Mouse (Mus musculus): Measurements from ENCODE around the gene Zfp697. TPM values are rescaled to one million over a fixed set of nuclear protein-coding genes. Genes with fewer than 3 reads are reported as not detected.

The Zfp697 gene
- polyA plus RNA-seq, 1 experiment, result not detected

DNA sequence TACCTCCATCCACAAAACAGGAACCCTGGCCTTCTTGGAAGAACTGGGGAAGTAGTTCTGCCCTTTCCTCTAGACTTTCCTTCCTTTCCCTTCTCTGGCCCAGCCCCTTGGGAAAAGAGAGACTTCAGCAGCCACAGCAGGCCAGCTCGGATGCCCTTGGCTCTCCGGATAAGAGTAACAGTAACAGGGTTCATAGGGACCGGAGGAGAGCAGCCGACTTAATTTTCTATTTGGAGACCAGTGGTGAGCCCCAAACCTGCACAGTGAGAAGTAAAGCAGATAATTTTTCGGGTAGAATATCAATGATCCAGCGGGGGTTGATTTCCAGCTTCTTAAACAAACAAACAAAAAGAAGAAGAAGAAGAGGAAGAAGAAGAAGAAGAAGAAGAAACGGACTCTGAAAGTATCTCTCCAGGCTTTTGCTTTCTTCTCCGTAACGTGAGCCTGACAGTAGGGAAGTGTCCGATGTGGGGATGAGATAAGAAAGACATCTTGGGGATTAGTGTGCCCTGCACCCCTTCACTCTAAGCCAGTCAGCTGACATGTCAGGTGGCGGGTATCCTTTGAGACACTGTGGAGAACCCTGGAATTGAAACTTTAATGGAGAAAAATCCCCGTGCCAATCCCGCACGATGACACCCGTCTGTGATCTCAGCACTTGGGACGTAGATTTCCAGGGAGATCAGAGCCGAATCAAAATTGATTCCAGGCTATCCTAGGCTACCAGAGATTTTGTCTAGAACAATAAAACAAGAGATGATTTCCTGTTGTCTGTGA, 41.3 kb upstream of the Zfp697 start:
- H3K27me3 ChIP-seq (ENCODE audit: control insufficient read depth), result peaks cover 3% of the 10 kb centered on the region; the same call in 1 of the 2 replicates
- no peak for TF ChIP-seq GATA1 (IDR thresholded peaks at IDR 0.05; ENCODE audit: low read length)
- TF ChIP-seq TAL1 (IDR thresholded peaks at IDR 0.05; ENCODE audit: low read length), result no peak
- no peaks in the 10 kb centered on the region for H3K36me3 ChIP-seq (ENCODE audit: control insufficient read depth)
- H3K4me3 ChIP-seq (replicated peaks), result no peak overlapping the region
- no peaks in the 10 kb centered on the region for H3K9me3 ChIP-seq (ENCODE audit: control insufficient read depth, low read length)
- peaks cover 27% of the 10 kb centered on the region for H3K4me1 ChIP-seq (ENCODE audit: control insufficient read depth)

DNA sequence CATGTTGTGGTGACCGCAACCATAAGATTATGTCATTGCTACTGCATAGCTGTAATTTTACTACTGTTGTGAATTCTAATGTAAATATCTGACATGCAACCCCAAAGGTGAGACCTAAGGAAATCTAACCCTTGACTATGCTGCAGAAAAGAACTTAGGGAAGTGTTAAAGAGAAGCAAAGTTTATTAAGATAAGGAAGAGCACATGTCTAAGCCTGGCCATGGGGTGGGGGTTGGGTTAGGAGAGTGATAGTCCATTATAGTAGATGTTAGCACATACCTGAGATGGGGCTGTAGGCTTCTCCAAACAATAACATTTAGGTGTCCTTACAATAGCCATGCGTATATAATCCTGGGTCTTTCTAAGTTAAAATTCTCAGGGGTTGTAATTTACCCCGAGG, 39.0 kb upstream of the Zfp697 start:
- Histone ChIP-seq H3K9me3 (ENCODE audit: control insufficient read depth, low read length) (no peaks in the 10 kb centered on the region), H3K4me1 (ENCODE audit: control insufficient read depth) (peaks cover 13% of the 10 kb centered on the region), H3K36me3 (ENCODE audit: control insufficient read depth) (no peaks in the 10 kb centered on the region), H3K27me3 (ENCODE audit: control insufficient read depth) (peaks cover 3% of the 10 kb centered on the region; the same call in 1 of the 2 replicates), H3K4me3 (replicated peaks) (no peak overlapping the region)
- TF ChIP-seq GATA1 (IDR thresholded peaks at IDR 0.05; ENCODE audit: low read length), result no peak
- TF ChIP-seq TAL1 (IDR thresholded peaks at IDR 0.05; ENCODE audit: low read length), result no peak

DNA sequence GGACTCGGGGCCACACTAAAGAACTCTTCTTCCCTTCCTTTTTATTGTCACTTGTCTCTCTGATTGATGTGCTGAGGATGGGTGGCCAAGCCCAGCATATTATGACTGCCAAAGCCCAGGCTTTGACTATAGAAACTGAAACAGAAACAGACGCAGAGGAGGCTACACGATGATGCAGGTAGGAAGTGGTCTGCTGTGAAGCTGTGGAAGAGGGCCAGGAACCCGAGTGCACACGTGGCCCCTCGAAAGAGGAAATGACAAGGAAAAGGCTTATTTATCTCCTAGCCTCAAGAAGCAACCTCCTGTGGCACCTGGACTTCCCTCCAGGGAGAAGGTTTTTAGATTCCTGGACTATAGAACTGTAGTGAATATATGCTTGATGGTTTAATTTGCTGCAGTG, 34.2 kb upstream of the Zfp697 start:
- Histone ChIP-seq H3K36me3 (ENCODE audit: control insufficient read depth) (no peaks in the 10 kb centered on the region), H3K27me3 (ENCODE audit: control insufficient read depth) (no peaks in the 10 kb centered on the region), H3K9me3 (ENCODE audit: control insufficient read depth, low read length) (no peaks in the 10 kb centered on the region), H3K4me3 (replicated peaks) (no peak overlapping the region), H3K4me1 (ENCODE audit: control insufficient read depth) (no peaks in the 10 kb centered on the region)
- TF ChIP-seq GATA1 (IDR thresholded peaks at IDR 0.05; ENCODE audit: low read length) (no peak), TAL1 (IDR thresholded peaks at IDR 0.05; ENCODE audit: low read length) (no peak)

DNA sequence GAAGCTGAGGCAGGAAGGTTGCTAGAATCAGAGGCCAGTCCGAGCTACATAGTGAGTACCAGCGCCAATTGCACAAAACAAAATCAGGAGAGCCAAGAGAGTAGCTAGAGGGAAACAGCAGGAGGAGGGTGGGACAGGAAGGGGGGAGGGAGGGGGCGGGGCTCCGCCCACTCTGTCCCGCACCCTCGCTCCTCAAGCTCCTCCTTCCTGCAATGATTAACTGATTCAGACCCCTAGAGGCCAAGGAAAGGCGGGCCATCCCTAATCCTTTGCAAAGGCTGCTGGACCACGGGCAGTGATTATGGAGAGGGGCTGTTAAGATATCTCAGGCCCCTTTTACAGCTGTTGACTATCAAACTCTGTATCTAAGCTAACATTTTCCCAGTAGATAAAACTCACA, 33.6 kb upstream of the Zfp697 start:
- no peaks in the 10 kb centered on the region for H3K4me1 ChIP-seq (ENCODE audit: control insufficient read depth)
- H3K9me3 ChIP-seq (ENCODE audit: control insufficient read depth, low read length), result no peaks in the 10 kb centered on the region
- H3K4me3 ChIP-seq (replicated peaks), result no peak overlapping the region
- no peaks in the 10 kb centered on the region for H3K36me3 ChIP-seq (ENCODE audit: control insufficient read depth)
- no peaks in the 10 kb centered on the region for H3K27me3 ChIP-seq (ENCODE audit: control insufficient read depth)
- no peak for TF ChIP-seq GATA1 (IDR thresholded peaks at IDR 0.05; ENCODE audit: low read length)

DNA sequence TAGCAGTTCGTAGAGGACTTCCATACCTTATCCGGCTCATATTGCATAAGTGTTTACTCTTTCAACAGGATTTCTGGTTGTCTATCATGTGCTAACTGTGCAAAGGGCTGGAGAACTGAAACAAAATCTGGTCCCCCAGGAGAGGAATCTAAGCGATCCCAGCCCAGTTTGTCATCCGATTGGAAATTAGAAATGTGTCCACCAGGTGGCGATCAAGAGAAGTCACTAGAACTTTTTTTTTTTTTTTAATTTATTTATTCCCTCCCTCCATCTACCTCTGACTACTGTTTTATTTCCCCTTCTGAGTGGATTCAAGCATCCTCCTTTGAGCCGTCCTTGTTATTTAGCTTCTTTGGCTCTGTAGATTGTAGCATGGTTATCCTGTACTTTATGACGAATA, 28.4 kb upstream of the Zfp697 start:
- TF ChIP-seq GATA1 (IDR thresholded peaks at IDR 0.05; ENCODE audit: low read length), result no peak
- no peak for TF ChIP-seq TAL1 (IDR thresholded peaks at IDR 0.05; ENCODE audit: low read length)
- Histone ChIP-seq H3K4me3 (replicated peaks) (no peak overlapping the region), H3K4me1 (ENCODE audit: control insufficient read depth) (no peaks in the 10 kb centered on the region), H3K36me3 (ENCODE audit: control insufficient read depth) (no peaks in the 10 kb centered on the region), H3K27me3 (ENCODE audit: control insufficient read depth) (no peaks in the 10 kb centered on the region), H3K9me3 (ENCODE audit: control insufficient read depth, low read length) (no peaks in the 10 kb centered on the region)

DNA sequence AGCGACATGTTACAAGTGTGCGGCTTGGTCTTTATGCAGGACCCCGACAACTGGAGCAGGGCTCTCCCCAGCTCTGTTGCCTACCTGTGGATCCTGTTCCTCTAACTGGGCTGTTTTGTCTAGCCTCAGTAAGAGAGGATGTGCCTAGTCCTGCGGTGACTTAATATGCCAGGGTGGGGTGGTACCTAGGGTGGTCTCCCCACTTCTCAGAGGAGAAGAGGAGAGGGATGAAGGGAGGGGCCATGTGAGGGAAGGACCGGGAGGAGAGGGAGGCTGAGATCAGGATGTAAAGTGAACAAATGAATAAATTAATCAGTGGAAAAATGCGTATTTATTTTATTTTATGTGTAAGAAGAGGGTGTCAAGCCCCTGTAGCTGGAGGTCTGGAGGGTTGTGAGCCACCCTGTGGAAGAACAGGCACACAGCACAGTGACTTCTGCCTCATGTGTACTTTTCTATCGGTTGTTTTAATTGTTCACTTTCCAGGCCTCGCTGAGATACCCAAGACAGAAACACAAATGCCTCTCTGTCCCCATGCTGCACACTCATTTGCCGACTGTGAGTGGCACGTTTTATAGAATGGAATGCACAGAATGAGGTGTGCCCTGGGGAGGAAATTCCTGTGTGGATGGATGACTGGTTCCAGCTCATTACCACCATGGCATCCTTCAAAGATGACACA, 26.8 kb upstream of the Zfp697 start:
- Histone ChIP-seq H3K27me3 (ENCODE audit: control insufficient read depth) (no peaks in the 10 kb centered on the region), H3K4me3 (replicated peaks) (no peak overlapping the region), H3K9me3 (ENCODE audit: control insufficient read depth, low read length) (no peaks in the 10 kb centered on the region), H3K36me3 (ENCODE audit: control insufficient read depth) (no peaks in the 10 kb centered on the region), H3K4me1 (ENCODE audit: control insufficient read depth) (no peaks in the 10 kb centered on the region)
- TF ChIP-seq GATA1 (IDR thresholded peaks at IDR 0.05; ENCODE audit: low read length) (no peak), TAL1 (IDR thresholded peaks at IDR 0.05; ENCODE audit: low read length) (no peak)

DNA sequence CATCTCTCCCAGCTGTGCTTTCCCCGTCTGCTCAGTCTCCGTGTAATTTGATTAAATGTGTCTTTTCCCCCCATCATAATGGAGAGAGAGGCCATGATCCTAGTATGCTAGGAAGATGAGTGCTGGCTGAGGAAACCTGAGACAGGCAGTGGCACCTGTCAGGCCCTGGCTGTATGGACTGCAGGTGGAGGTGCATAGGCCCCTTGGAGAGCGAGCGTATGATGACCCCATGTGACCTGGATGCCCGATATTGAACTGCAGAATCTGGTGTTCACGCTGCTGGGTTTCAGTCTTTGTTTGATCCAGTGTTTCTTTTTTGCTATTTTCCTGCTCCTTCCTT, 26.3 kb upstream of the Zfp697 start:
- Histone ChIP-seq H3K4me1 (ENCODE audit: control insufficient read depth) (no peaks in the 10 kb centered on the region), H3K36me3 (ENCODE audit: control insufficient read depth) (no peaks in the 10 kb centered on the region), H3K27me3 (ENCODE audit: control insufficient read depth) (no peaks in the 10 kb centered on the region), H3K9me3 (ENCODE audit: control insufficient read depth, low read length) (no peaks in the 10 kb centered on the region), H3K4me3 (replicated peaks) (no peak overlapping the region)
- TF ChIP-seq TAL1 (IDR thresholded peaks at IDR 0.05; ENCODE audit: low read length) (no peak), GATA1 (IDR thresholded peaks at IDR 0.05; ENCODE audit: low read length) (no peak)

DNA sequence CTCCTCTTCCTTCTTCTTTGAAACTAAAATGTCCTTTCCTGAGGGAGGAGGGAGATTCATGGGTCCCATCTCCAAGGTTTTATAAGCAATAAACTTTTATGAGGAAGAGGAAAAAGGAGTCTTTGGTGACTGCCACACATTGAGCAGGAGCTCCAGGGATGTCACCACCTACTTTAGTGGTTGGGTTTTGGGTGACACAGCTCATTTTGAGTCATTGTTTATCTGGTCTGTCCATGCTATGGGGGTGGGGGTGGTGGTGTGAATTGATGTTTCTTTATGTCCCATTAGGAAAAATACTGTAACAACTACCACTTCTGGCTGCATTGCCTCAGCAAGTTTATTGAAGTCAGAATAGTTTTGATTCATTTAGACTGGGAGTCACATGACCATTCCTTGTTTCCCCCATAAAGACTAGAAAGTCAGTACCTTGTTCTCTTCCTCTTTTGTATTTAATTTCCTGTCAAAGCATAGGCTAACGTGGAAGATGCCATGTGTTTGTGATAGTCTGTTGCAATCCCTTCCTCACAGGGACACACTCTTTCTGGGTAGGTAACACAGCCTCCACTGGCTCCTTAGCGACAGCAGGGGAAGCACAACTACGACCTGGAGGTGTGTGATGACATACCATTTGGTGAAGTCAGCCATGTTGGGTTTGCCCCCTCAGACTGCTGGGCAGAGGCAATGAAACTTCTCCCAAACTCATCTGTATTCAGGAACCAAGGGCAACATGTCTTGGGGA, 25.5 kb upstream of the Zfp697 start:
- H3K4me1 ChIP-seq (ENCODE audit: control insufficient read depth), result no peaks in the 10 kb centered on the region
- H3K27me3 ChIP-seq (ENCODE audit: control insufficient read depth), result no peaks in the 10 kb centered on the region
- H3K9me3 ChIP-seq (ENCODE audit: control insufficient read depth, low read length), result no peaks in the 10 kb centered on the region
- no peaks in the 10 kb centered on the region for H3K36me3 ChIP-seq (ENCODE audit: control insufficient read depth)
- H3K4me3 ChIP-seq (replicated peaks), result no peak overlapping the region
- TF ChIP-seq GATA1 (IDR thresholded peaks at IDR 0.05; ENCODE audit: low read length) (no peak), TAL1 (IDR thresholded peaks at IDR 0.05; ENCODE audit: low read length) (no peak)

DNA sequence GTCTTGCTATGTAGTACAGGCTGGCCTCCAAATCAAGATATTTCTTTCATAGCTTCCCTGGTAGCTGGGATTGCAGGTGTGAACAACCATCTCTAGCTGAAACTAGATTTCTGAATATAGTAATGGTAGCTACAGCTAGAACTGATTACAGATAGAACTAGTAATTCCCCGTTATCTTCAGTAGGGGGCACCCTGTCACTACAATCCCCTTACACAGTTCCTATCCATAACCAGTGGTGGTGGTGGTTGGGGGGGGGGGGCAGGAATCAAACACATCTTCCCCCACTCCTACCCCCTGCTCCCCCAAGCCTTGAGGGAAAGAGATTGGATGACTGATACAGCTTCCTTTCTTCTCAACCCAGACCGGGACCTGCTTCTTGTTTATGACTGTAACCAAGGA, 19.5 kb upstream of the Zfp697 start:
- H3K9me3 ChIP-seq (ENCODE audit: control insufficient read depth, low read length), result no peaks in the 10 kb centered on the region
- no peaks in the 10 kb centered on the region for H3K36me3 ChIP-seq (ENCODE audit: control insufficient read depth)
- H3K4me3 ChIP-seq (replicated peaks), result no peak overlapping the region
- TF ChIP-seq GATA1 (IDR thresholded peaks at IDR 0.05; ENCODE audit: low read length), result no peak
- TF ChIP-seq TAL1 (IDR thresholded peaks at IDR 0.05; ENCODE audit: low read length), result no peak
- H3K4me1 ChIP-seq (ENCODE audit: control insufficient read depth), result no peaks in the 10 kb centered on the region
- H3K27me3 ChIP-seq (ENCODE audit: control insufficient read depth), result no peaks in the 10 kb centered on the region

Data from erythroblast, embryonic 14.5 days (primary cell).